Mouse (Mus musculus): Measurements from ENCODE around the gene Gm20498.
A peak's percentile ranks its signal among the peaks of the same experiment; 100 is the strongest.
"Not testable (repeated sequence)": the region's sequence is repeated elsewhere in the genome, so short reads cannot be mapped to it uniquely, and the experiment has no call there.

Gene Gm20498

DNA sequence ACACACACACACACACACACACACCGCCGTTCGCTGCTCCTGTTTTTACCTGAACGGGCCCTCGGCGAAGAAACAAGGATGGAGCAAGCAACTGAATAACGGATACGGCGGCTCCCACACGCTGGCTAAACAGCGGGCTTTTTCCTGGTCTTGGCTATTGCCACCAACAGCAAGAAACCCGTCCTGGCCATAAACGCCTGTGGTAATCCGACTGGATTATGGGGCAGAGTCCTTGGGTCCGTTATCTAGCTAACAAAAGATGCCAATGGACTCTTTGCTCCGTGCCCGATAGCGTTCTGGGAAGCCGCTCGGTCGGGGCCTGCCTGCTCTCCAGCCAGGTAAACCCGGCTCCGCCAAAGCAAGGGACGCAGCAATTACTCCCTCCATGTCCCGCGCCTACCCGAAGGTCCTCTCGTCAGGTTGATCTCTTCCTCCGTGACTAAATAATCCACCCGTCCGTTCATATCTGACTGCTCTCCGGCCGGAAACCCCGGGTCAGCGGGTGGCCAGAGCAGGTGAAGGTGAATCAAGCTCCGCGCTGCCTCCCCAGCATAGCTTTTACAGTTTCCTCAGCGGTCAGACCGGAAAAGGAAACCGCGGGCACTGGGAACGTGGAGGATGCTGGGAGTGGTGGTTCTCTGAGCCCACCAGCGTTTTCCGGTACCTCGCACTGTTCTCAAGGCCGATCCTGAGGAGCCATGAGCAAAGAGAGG lies at the start of gene Gm20498, which contains the start of gene Synj2bp:
TSS of gene Gm20498 (minus strand) at position 590 of the 713 bp plus-strand sequence.
TSS of gene Synj2bp (minus strand) at position 596 of the 713 bp plus-strand sequence.
- DNase-seq (ENCODE audit: extremely low spot score, low spot score) = peak; percentile 87

DNA sequence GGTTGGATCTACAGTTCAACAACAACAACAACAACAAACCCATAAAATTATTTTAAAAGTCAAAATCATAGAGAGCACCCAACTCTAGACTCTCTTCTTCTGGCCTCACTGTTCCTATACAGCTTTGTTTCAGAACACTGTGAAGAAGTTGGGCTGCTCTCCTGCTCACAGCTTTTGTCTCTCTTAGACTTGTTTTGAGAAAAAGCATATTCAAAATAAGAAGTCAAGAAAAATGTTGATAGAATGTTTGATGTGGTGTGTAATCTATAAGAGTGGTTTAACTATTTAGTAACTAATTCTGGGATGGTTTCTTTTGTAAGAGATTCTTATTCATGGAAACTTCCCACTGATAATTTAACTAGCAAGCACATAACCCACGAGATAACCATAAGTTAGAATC lies 35.7 kb upstream of the Gm20498 start, which contains the start of gene Adam21:
TSS of gene Adam21 (minus strand) at position 101 of the 400 bp plus-strand sequence.
- no peak for DNase-seq (ENCODE audit: extremely low spot score, low spot score)

DNA sequence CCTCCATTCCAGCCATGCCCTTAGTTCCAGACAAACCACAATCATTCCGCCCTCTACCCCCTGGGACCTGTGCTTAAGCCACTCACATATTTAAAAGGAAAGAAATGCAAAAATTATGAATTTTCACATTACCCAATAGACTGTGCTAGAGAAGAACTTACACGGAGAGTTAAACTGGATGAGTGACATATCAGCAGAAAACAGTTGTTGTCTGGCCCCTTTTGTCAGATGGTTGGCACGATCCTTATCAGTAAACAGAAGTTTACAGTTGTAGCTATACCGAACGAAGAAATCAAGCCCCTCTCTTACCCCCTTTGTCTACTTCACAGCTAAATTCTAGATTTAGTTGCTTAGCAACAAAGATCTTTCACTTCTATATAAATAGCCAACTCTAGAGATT lies 35.2 kb upstream of the Gm20498 start:
- no peak for DNase-seq (ENCODE audit: extremely low spot score, low spot score)

DNA sequence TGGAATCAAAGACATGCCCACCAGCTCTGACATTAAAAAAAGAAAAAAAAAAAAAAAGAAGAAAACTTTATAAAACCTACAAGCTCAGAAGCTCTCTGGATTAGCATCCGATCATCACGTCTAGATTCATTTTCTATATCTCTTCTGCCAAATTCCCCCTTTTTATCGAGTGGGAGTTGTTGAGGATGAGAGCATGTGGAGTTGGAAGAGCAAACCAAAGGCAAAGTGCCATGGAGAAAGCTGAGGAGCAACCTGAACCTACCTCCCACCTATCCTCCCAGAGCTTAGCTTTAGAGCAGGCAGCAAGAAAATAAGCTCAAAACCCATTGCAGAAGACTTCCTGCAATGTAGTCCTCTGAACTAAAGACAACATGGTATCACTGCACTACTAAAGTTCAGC lies 31.5 kb upstream of the Gm20498 start:
- no peak for DNase-seq (ENCODE audit: extremely low spot score, low spot score)

DNA sequence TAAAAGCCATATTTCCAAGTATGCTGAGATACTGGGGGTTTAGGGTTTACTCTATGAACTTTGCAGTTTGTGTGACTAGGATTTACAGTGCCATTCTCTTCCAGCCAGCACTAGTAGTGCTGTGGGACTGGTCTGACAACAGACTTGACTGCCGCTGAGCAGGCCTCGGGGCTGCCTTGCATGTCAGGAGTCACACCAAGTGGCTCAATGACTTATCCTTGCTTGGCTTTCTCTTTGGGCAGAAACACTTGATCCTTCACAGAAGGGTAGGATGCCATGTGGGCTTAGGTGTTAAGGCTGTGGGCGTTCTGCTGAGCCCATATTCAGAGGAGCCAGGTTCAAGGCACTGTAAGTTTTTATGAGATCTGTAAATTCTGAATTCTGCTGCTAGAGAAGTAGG lies 16.6 kb upstream of the Gm20498 start:
- no peak for DNase-seq (ENCODE audit: extremely low spot score, low spot score)

DNA sequence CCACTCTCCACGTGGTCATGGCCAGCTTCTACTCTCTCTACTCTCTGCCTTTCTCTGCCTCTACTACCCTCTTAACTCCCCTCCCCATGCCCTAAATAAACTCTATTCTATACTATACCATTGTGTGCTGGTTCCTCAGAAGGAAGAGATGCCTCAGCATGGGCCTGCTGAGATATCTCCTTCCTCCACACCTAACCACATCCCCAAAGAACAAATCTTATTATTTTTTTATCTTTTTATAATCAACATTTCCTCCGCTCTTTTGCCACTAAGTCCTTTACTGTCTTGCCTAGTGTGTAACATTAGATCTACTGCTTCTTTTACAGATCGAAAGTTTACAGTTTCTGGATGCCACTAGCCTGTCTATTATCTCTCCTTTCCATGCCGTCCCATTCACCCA lies 14.5 kb upstream of the Gm20498 start:
- DNase-seq (ENCODE audit: extremely low spot score, low spot score) = no peak

DNA sequence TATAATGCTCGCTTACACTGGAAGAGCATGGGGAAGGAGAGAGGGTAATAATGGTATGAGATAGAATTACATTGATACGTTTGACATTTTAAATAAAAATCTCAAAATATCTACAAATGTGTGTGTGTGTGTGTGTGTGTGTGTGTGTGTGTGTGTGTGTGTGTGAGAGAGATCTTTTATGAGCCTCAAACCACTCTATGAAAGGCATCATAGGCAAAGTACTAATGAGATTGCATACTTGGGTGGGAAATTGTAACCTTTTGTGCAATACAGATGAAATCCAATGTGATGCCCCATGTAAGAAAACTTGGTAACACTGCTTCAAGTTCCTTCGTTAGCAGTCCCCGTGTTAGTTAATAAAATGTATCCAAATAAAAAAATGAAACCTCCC lies 319 bp upstream of the Gm20498 start:
- DNase-seq (ENCODE audit: extremely low spot score, low spot score) = no peak

DNA sequence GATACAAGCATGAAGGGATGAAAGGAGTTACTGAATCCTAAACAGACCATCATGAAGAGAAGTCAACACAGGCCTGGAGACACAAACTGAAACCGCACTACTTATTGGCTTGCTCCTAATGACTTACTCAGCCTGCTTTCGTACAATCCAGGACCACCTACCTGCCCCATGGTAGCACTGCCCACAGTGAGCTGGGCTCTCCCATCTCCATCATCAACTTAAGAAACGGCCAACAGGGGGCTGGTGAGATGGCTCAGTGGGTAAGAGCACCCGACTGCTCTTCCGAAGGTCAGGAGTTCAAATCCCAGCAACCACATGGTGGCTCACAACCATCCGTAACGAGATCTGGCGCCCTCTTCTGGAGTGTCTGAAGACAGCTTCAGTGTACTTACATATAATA lies 2.1 kb downstream of the Gm20498 start:
- DNase-seq (ENCODE audit: extremely low spot score, low spot score) = not testable (repeated sequence)

DNA sequence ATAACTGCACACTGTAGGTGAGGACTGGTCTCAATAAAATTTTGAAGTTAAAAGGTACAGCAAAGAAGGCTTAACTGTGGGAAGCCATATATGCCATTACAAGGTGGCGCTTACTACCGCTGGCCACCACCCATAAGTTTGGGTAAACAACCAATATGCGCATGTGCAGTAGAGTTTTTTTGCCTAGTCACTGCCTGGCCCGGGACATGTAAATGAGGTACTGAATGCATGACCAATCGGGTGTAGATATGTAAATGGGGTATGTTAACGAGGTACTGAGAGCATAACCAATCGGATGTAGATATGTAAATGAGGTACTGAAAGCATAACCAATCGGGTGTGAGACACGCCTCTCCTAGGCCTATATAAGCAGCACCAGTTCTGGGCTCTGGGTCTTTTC lies 35.8 kb downstream of the Gm20498 start:
- not testable (repeated sequence) for DNase-seq (ENCODE audit: extremely low spot score, low spot score)

DNA sequence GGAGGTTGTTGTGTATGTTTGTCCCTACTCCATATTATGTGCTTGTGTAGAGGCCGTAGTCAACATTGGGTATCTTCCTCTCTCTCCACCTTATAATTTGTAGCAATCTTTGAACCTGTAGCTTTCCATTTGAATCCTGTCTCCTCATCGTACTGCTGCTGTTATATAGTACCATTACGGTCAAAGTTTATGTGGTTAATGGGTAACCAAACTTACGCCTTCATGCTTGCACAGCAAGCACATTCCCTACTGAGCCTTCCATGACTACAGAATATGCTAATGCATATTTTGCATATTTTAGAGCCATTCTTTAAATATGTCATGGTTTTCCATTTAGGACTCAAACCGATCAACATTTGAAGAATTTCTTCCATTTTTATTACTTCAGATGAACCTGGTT lies 42.2 kb downstream of the Gm20498 start:
- DNase-seq (ENCODE audit: extremely low spot score, low spot score) = no peak

DNA sequence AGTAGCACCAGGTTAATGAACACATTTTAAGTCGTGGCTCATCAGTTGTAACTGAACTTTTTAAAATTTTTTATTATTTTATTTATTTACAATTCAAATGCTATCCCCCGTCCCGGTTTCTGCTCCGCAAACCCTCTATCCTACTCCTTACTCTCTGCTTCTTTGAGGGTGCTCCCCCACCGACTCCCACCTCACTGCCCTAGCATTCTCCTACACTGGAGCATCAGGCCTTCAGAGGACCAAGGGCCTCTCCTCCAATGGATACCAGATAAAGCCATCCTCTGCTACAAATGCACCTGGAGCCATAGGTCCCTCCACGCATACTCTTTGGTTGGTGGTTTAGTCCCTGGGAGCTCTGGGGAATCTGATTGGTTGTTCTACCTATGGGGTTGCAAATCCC lies 47.4 kb downstream of the Gm20498 start:
- DNase-seq (ENCODE audit: extremely low spot score, low spot score) = no peak

DNA sequence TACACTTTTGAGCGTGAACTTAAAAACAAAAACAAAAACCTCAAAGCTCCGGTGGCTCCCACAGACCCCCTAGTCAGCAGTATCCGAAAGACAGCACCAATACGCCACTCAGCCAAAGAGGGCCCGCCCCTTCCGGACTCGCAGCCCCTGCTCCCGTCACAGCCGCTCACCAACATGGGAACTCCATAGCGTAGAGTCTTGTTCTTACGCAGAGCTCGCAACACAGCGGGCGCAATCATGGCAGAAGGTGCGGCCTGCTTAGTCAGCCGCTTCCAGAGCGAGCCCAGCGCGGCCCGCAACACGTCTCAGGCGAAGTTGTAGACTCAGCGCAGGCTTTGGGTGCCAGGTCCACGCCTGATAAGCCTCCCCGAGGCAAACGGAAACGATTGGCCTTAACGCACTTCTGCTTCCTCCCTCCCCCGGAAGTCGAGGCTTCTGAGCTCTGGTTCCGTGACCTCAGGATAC lies 47.9 kb downstream of the Gm20498 start, which contains the start of gene Cox16:
TSS of gene Cox16 (minus strand) at position 401 of the 465 bp plus-strand sequence.
- DNase-seq (ENCODE audit: extremely low spot score, low spot score) = peak; percentile 92

DNA sequence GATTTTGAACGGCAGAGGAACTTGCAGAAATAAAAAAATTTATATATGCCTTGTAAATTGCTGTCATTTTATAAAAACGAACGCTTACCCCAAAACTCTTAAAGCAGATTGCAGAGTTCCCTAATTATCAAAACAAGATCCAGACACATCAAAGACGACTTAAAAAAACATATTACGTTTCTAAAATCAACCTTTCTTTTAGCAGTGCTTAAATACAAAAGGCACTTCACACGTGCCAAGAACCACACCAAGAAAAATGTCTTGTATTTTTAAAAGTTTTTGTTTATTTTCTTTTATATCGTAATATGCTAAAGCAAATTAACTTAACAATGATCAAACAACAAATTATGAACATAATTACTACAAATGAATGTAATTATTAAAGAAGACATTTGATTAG lies 48.5 kb downstream of the Gm20498 start:
- DNase-seq (ENCODE audit: extremely low spot score, low spot score) = no peak

DNA sequence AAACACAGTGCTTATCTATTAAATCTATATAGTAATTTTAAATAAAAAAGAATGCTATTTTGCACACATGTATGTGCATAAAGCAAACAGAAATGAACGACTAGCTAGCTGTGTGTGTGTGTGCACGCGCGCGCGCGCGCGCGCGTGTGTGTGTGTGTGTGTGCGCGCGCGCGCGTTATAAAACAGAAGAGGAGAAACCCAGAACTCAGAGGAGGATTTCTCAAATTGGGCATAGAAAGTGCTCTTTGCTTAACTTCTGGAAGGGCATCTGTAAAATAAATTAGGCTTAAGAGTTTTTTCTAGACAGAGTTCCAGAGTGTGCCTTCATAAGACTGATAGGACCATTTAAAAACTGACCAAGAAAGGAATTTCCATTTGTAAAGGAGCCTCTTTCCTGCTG lies 49.0 kb downstream of the Gm20498 start:
- DNase-seq (ENCODE audit: extremely low spot score, low spot score) = peak; percentile 23

DNA sequence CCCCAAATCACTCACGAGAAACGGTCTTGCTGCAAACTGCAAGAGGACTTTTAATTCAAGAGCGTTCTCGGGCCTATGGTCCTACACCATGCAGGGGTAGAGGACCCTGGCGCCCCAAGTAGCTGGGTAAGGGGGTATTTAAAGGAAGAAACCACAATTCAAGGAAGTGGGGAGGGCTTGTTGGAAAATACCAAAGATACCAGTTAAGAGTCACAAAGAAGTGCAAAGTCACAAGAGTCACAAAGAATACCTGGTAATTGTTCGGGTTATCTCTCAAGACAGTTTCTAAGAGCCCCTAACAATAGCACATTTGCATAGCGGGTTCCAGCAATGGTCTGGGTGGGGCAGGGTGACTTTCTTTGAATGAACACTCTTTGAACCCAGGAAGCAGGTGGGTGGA lies 73.7 kb downstream of the Gm20498 start:
- DNase-seq (ENCODE audit: extremely low spot score, low spot score) = not testable (repeated sequence)

DNA sequence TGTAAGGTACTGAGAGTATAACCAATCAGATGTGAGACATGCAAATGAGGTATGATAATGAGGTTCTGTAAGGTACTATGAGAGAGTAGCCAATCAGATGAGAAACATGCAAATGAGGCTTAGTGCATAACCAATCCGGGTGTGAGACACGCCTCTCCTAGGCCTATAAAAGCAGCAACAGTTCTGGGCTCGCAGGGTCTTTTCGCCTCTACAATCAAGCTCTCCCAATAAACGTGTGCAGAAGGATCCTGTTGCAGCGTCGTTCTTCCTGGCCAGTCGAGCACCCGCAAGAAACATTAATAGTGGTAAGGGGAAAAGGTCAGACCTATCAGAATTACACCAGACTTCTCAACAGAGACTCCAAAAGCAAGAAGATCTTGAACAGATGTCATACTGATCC lies 93.7 kb downstream of the Gm20498 start:
- not testable (repeated sequence) for DNase-seq (ENCODE audit: extremely low spot score, low spot score)

DNA sequence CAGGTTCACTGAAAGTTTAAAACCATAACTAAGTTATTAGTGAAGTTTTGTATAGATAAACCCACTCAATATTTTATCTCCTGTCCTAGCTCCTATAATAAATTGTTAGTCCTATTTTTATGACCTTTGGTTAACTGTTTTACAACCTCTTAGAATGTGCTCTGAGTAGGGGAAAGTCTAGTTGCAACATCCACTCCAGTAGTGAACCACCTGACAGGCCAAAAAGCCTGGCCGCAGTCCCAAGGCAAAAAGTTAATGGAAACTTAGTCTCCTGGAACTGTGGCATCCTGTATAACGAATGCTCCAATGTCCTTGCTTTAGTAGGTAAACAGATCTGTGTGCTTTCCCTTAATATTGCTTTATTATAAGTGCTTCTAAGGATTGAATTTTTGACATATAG lies 97.9 kb downstream of the Gm20498 start:
- not testable (repeated sequence) for DNase-seq (ENCODE audit: extremely low spot score, low spot score)

DNA sequence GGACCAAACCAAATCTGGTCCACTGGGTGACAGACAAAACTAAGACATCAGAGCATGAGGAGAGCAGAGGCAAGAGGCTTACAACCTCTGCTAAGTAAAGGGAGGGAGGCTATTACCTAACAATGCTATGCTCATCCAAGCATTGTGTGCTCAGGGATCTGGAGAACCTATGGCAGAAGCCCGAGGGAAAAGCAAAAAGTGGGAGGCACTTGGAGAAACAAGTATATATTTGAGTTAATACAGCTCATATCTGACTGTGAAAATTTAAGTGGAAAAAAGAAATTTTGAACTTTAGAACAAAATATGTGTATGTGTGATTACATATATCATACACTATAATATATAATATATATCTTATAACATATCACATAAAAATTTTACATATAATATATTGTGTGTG lies 110.9 kb downstream of the Gm20498 start, which contains the start of gene Adam4:
TSS of gene Adam4 (minus strand) at position 101 of the 400 bp plus-strand sequence.
- no peak for DNase-seq (ENCODE audit: extremely low spot score, low spot score)

DNA sequence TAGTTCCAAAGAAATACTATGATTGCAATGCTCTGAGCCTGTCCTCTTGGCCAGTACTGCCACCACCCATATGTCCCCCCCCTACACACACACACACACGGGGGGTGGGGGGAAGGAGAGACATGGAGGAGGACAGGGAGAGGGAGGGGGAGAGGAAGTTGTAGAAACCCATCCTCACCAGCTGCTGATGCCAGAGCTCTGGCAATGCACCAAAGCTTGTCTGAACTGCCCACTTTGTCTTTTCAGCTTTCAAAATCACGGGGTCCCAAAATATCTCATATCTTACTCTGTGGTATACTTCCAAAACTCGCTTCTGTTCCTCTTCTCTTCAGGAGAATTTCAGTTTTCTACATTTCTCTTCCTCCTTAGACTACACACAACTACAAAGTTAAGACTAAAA lies 119.5 kb downstream of the Gm20498 start:
- no peak for DNase-seq (ENCODE audit: extremely low spot score, low spot score)

DNA sequence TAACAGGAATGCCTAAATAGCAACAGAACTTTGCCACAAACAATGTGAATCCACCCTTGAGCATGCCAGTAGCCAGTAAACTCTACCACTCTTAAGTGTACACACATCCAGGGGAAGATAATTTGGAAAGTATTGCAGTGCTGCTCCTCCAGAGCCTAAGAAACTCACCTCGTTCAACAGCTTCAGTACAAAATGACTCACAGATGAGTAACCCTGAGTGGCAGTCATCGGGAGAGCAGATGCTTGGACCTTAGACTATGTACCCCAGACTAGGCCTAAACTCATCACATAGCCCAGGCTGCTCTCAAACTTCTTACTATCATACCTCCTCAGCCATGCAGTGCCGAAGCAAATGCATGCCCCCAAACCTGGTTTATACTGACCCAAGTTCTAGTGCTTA lies 123.7 kb downstream of the Gm20498 start:
- DNase-seq (ENCODE audit: extremely low spot score, low spot score) = no peak

DNA sequence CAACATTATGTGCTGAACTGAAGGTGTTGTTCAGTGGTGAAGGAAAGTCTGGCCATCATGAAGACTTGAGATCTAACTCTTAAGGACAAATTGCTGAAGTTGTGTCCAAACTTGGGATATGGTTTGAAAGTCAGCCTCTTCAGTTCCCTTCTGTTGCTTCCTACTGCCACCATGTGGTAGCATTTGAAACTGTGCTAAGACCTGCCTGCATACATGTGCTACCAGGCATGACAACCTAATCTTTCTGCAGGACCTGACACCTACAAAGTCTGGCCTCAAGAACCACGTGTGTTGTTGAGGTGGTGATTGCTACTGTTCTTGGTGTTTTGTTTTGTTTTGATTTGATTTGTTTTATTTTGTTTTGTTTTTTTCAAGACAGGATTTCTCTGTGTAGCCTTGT lies 130.5 kb downstream of the Gm20498 start:
- peak; percentile 40 for DNase-seq (ENCODE audit: extremely low spot score, low spot score)

DNA sequence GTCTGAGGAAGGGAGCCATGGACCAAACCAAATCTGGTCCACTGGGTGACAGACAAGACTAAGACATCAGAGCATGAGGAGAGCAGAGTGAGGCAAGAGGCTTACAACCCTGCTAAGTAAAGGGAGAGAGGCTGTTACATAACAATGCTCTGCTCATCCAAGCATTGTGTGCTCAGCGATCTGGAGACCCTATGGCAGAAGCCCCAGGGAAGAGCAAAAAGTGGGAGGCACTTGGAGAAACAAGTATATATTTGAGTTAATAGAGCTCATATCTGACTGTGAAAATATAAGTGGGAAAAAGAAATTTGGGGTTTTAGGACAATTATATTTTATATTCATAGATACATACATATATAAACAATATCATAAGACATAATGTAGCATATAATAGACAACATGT lies 153.3 kb downstream of the Gm20498 start, which contains the start of gene Gm4787:
TSS of gene Gm4787 (minus strand) at position 101 of the 400 bp plus-strand sequence.
- not testable (repeated sequence) for DNase-seq (ENCODE audit: extremely low spot score, low spot score)

DNA sequence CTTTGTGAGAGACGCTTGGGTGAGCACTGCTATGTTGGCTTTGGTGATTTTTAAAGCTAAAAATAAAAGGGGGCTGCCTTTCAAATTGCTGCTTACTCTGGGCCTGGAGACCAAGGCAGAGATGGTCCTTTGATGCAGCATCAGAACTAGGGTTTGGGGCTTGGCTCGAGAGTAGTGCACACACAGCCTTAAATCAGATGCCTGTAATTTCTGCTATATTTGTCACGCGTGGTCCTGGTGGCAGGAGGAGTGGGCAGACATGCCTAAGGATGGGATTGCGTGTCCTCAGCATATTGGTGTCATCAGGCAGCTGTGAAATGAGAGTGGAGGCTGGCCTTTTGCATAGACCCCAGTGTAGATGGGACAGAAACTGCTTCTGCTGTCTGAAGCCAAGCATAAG lies 198.9 kb downstream of the Gm20498 start:
- DNase-seq (ENCODE audit: extremely low spot score, low spot score) = no peak

All from neural tube, embryonic 10.5 days (tissue).